Mouse (Mus musculus): ENCODE measurements around the gene Col5a3.

GRCm38 (mm10) chr9:20842211-20842610 is 27.3 kb upstream of the Col5a3 start:
- TF ChIP-seq GATA1 (IDR thresholded peaks at IDR 0.05; ENCODE audit: borderline replicate concordance, low read length) (no peak), FLI1 (IDR thresholded peaks at IDR 0.05; ENCODE audit: low read length) (no peak)
